Mouse (Mus musculus): Measurements from ENCODE around the gene Acot4. TPM values are rescaled to one million over a fixed set of nuclear protein-coding genes. Genes with fewer than 3 reads are reported as not detected.
"Not testable (repeated sequence)": the region's sequence is repeated elsewhere in the genome, so short reads cannot be mapped to it uniquely, and the experiment has no call there.

Acot4 gene
- 1 to 10 TPM in 3 of 4 experiments, under 1 TPM in 1; 0.73 to 1.5 (median 1.3) TPM for total RNA-seq (2022)

GRCm38 (mm10) chr12:84038241-84038640, at the start of gene Acot4:
Gene Acot4, plus strand, starts transcription at chr12:84038379.
- not testable (repeated sequence) for DNase-seq (ENCODE audit: low spot score)

- DNase-seq (ENCODE audit: low spot score), result no peak
Measured at GRCm38 (mm10) chr12:83988483-83988882, 49.7 kb upstream of the Acot4 start.

- DNase-seq (ENCODE audit: low spot score), result no peak
Measured at GRCm38 (mm10) chr12:83989378-83989777, 48.8 kb upstream of the Acot4 start.

GRCm38 (mm10) chr12:83997221-83997620, 41.0 kb upstream of the Acot4 start:
- no peak for DNase-seq (ENCODE audit: low spot score)

GRCm38 (mm10) chr12:83998341-83999107, 39.7 kb upstream of the Acot4 start:
- no peak for DNase-seq (ENCODE audit: low spot score)

GRCm38 (mm10) chr12:83999237-83999636, 38.9 kb upstream of the Acot4 start:
- DNase-seq (ENCODE audit: low spot score), result peak; percentile 67

- DNase-seq (ENCODE audit: low spot score), result no peak
Measured at GRCm38 (mm10) chr12:84000418-84000817, 37.8 kb upstream of the Acot4 start.

GRCm38 (mm10) chr12:84003866-84004265, 34.3 kb upstream of the Acot4 start:
- no peak for DNase-seq (ENCODE audit: low spot score)

- DNase-seq (ENCODE audit: low spot score), result no peak
Measured at GRCm38 (mm10) chr12:84008251-84008650, 29.9 kb upstream of the Acot4 start.

GRCm38 (mm10) chr12:84008729-84009128, 29.4 kb upstream of the Acot4 start:
- no peak for DNase-seq (ENCODE audit: low spot score)

- peak; percentile 71 for DNase-seq (ENCODE audit: low spot score)
Measured at GRCm38 (mm10) chr12:84009171-84009965, 28.8 kb upstream of the Acot4 start, which contains the start of gene Acot1. Gene Acot1, plus strand, starts transcription at chr12:84009490.

- DNase-seq (ENCODE audit: low spot score), result no peak
Measured at GRCm38 (mm10) chr12:84010201-84010600, 28.0 kb upstream of the Acot4 start.

GRCm38 (mm10) chr12:84011251-84012040, 26.7 kb upstream of the Acot4 start:
- DNase-seq (ENCODE audit: low spot score), result no peak

GRCm38 (mm10) chr12:84013130-84013529, 25.0 kb upstream of the Acot4 start:
- no peak for DNase-seq (ENCODE audit: low spot score)

- DNase-seq (ENCODE audit: low spot score), result no peak
Measured at GRCm38 (mm10) chr12:84013701-84014100, 24.5 kb upstream of the Acot4 start.

- DNase-seq (ENCODE audit: low spot score), result peak; percentile 74
Measured at GRCm38 (mm10) chr12:84020528-84020927, 17.7 kb upstream of the Acot4 start.

GRCm38 (mm10) chr12:84022266-84022665, 15.9 kb upstream of the Acot4 start:
- not testable (repeated sequence) for DNase-seq (ENCODE audit: low spot score)

GRCm38 (mm10) chr12:84023052-84023745, 15.0 kb upstream of the Acot4 start:
- DNase-seq (ENCODE audit: low spot score), result no peak

GRCm38 (mm10) chr12:84025888-84026287, 12.3 kb upstream of the Acot4 start:
- no peak for DNase-seq (ENCODE audit: low spot score)

- DNase-seq (ENCODE audit: low spot score), result not testable (repeated sequence)
Measured at GRCm38 (mm10) chr12:84028328-84028727, 9.9 kb upstream of the Acot4 start.

GRCm38 (mm10) chr12:84029043-84029442, 9.1 kb upstream of the Acot4 start:
- DNase-seq (ENCODE audit: low spot score), result not testable (repeated sequence)
